Mouse (Mus musculus) kidney, adult 2 months (tissue): Measurements from ENCODE around the gene Sox5. TPM values are rescaled to one million over a fixed set of nuclear protein-coding genes. Genes with fewer than 3 reads are reported as not detected.
A peak's percentile ranks its signal among the peaks of the same experiment; 100 is the strongest.

Experiments
- DNase-seq: peaks from one replicate; pipeline ENCODE4 v3.0.0; 2021
- H3K27ac ChIP-seq: fragments of 200-500 bp; 2 replicates; pipeline ENCODE4 v1.5.1; 2012; ENCODE audit warnings: low read depth, low read length, control low read depth, inconsistent platforms; ENCODE audit not compliant: insufficient read depth
- H3K27me3 ChIP-seq: fragments of 200-500 bp; replicated peaks from 2 replicates; pipeline ENCODE4 v1.6.1; 2012; ENCODE audit warnings: mild to moderate bottlenecking, moderate library complexity, low read length, inconsistent platforms; ENCODE audit not compliant: control insufficient read depth, insufficient read depth
- H3K36me3 ChIP-seq: fragments of 200-500 bp; 2 replicates; pipeline ENCODE4 v1.6.1; 2012; ENCODE audit warnings: mild to moderate bottlenecking, moderate library complexity, low read length, inconsistent platforms; ENCODE audit not compliant: control insufficient read depth, insufficient read depth
- H3K4me1 ChIP-seq: fragments of 200-500 bp; 2 replicates; pipeline ENCODE4 v1.6.1; 2011; ENCODE audit warnings: low read length; ENCODE audit not compliant: control insufficient read depth, insufficient read depth
- H3K4me3 ChIP-seq: fragments of 200-500 bp; 2 replicates; pipeline ENCODE4 v1.5.1; 2011; ENCODE audit warnings: mild to moderate bottlenecking, low read depth, low read length, control low read depth; ENCODE audit not compliant: insufficient read depth
- CTCF ChIP-seq: fragments of 200-500 bp; conservative IDR thresholded peaks from 2 replicates; pipeline ENCODE4 v1.5.1; 2011; ENCODE audit warnings: low read depth, mild to moderate bottlenecking, control low read depth, low read length, moderate library complexity, mixed read lengths; ENCODE audit not compliant: insufficient read depth, insufficient read length
- POLR2A ChIP-seq: fragments of 200-500 bp; IDR thresholded peaks from one replicate; pipeline ENCODE4 v1.6.1; 2011; ENCODE audit warnings: low read depth, low read length, control low read depth
- WGBS: fragments of 180-500 bp; shearing (Covaris S2); methylation state at CpG from one replicate; pipeline ENCODE4 v1.1.7; 2018; 5-methylcytosine and 5-hydroxymethylcytosine counted together
- polyA plus RNA-seq: library from polyadenylated mRNA; depleted of rRNA; stranded (reverse); fragments of >200 nt; gene quantifications from 2 replicates; pipeline ENCODE4 v1.2.3, GENCODE M21; 2012

Gene Sox5
- polyA plus RNA-seq, 1 experiment: 2.9 TPM

DNA sequence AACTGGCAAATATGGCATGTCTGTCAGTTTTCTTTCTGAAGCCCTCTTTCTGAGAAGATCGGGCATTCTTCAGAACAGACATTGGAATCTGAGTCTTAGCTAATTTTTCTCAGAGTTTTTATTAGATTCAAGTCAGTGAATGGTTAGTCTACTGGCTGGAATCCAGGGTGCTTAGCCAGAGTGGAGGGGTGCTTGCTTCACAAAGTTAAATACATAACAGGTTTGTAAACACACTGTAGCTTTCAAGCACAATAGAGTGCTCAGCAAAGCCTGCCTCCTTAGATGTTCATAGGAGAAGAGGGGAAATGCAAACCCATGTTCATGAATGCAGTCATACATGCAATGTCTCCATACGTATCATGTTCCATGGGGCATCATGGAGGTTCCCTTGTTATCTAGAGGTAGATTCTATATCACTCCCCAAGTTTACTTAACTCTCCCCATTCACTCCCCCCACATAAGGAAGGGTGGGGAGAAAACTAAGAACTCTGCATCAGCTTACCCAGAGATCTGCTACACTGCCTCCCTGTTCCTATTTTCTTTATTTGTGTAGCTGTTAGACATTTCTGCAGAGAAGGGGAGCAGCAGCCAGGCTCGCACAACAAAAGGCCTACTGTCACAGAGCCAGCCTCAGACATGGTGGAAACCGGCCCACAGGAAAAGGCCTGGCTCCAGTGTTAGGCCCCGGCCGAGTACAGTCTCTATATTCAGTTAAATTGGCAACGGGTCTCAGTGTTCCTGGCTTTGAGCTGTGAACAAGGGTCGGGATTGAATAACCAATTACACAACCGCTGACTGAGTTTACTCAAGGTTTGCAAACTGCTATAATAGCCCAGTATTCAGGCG is 725.3 kb downstream of the Sox5 start:
- H3K27ac ChIP-seq: no peak overlapping the region
- no peak overlapping the region for H3K4me3 ChIP-seq
- no peaks in the 10 kb centered on the region for H3K4me1 ChIP-seq
- TF ChIP-seq POLR2A (no peak), CTCF (no peak)
- WGBS: 37% methylated on average over 10 of the region's 10 CpGs
- no peaks in the 10 kb centered on the region for H3K27me3 ChIP-seq
- H3K36me3 ChIP-seq: no peaks in the 10 kb centered on the region
- peak; percentile 54 for DNase-seq

- Histone ChIP-seq H3K4me1 (no peaks in the 10 kb centered on the region), H3K27ac (no peak overlapping the region), H3K36me3 (no peaks in the 10 kb centered on the region), H3K4me3 (no peak overlapping the region), H3K27me3 (no peaks in the 10 kb centered on the region)
- TF ChIP-seq POLR2A (no peak), CTCF (no peak)
- 61% methylated on average over 5 of the region's 5 CpGs for WGBS
- no peak for DNase-seq
These were observed 729.3 kb downstream of the Sox5 start for GRCm38 (mm10) chr6:144052487-144052886.

GRCm38 (mm10) chr6:144051316-144051715 is 730.5 kb downstream of the Sox5 start:
- TF ChIP-seq CTCF: no peak
- no peak for TF ChIP-seq POLR2A
- no peak for DNase-seq
- H3K4me1 ChIP-seq: no peaks in the 10 kb centered on the region

GRCm38 (mm10) chr6:144048201-144048924 is 733.4 kb downstream of the Sox5 start:
- DNase-seq: no peak
- H3K27ac ChIP-seq: no peak overlapping the region
- no peaks in the 10 kb centered on the region for H3K27me3 ChIP-seq
- TF ChIP-seq POLR2A: no peak
- TF ChIP-seq CTCF: no peak
- 52% methylated on average over 3 of the region's 3 CpGs for WGBS
- no peak overlapping the region for H3K4me3 ChIP-seq
- no peaks in the 10 kb centered on the region for H3K36me3 ChIP-seq
- H3K4me1 ChIP-seq: no peaks in the 10 kb centered on the region

More at GRCm38 (mm10) chr6:144051316-144051715, 730.5 kb downstream of the Sox5 start:
- Histone ChIP-seq H3K4me3 (no peak overlapping the region), H3K27ac (no peak overlapping the region), H3K36me3 (no peaks in the 10 kb centered on the region), H3K27me3 (no peaks in the 10 kb centered on the region)
- 96% methylated on average over 5 of the region's 5 CpGs for WGBS

GRCm38 (mm10) chr6:144045503-144045902 is 736.3 kb downstream of the Sox5 start:
- Histone ChIP-seq H3K36me3 (no peaks in the 10 kb centered on the region), H3K4me1 (no peaks in the 10 kb centered on the region), H3K27ac (no peak overlapping the region), H3K27me3 (no peaks in the 10 kb centered on the region), H3K4me3 (no peak overlapping the region)
- no peak for DNase-seq
- no peak for TF ChIP-seq POLR2A
- TF ChIP-seq CTCF: no peak
- 61% methylated on average over 9 of the region's 9 CpGs for WGBS

DNA sequence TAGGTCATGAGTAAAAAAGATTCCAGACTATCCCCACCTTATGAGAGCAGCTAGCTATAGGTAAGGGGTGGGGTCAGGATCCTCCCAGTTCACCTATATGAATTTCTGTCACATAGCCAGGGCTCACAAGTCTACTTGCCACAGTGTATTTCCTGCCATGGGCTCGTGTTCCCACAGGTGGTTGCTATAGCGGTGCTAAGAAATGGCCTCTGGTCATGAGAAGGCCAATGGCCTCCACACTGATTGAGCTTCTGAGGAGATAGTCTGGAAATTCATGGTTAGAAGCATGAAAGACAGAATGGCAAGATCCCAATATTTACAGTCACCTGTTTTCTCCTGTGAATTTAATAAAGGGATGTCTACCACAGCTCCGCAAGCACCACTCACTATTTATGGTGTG is 737.4 kb downstream of the Sox5 start:
- Histone ChIP-seq H3K36me3 (no peaks in the 10 kb centered on the region), H3K27me3 (no peaks in the 10 kb centered on the region), H3K4me1 (no peaks in the 10 kb centered on the region), H3K4me3 (no peak overlapping the region), H3K27ac (no peak overlapping the region)
- WGBS: 97% methylated on average over 3 of the region's 3 CpGs
- TF ChIP-seq CTCF: no peak
- no peak for TF ChIP-seq POLR2A
- DNase-seq: no peak

DNA sequence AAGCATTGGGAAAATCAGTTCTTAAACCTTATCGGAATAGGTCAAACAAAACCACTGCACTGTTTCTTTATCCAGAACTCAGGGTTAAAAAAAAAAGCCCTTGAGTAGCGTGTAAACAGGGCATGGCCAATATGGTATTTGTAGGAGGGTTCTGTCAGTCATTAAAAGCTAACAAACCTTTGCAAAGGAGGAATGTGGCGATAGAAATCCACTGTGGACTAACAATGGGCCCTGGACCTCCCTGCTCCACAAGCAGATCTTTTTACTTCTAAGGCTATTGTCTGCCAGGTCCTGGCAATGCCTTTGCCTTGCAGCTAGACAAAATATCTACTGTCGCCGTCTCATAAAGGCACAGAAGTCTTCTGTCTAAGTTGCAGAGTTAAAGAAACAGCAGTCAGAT is 738.8 kb downstream of the Sox5 start:
- 48% methylated on average over 5 of the region's 5 CpGs for WGBS
- no peak for TF ChIP-seq CTCF
- TF ChIP-seq POLR2A: no peak
- H3K4me1 ChIP-seq: no peaks in the 10 kb centered on the region
- DNase-seq: no peak
- no peaks in the 10 kb centered on the region for H3K36me3 ChIP-seq
- H3K27me3 ChIP-seq: no peaks in the 10 kb centered on the region
- no peak overlapping the region for H3K27ac ChIP-seq
- H3K4me3 ChIP-seq: no peak overlapping the region
